Mouse (Mus musculus) neural tube, embryonic 15.5 days (tissue): ENCODE results near the gene Ddx54. TPM values are rescaled to one million over a fixed set of nuclear protein-coding genes. Genes with fewer than 3 reads are reported as not detected.

Source experiments
- ATAC-seq: fragments of 200-750 bp; cut with Nextera tagmentation; 2 replicates; pipeline ENCODE4 v1.8.0; 2017; ENCODE audit warnings: mild to moderate bottlenecking, moderate TSS enrichment, moderate library complexity; ENCODE audit not compliant: low FRiP score
- H3K27ac ChIP-seq: fragments of 300-500 bp; sonication (generic); replicated peaks from 2 replicates; pipeline ENCODE4 v1.5.1; 2015; ENCODE audit warnings: mild to moderate bottlenecking, inconsistent platforms
- H3K27me3 ChIP-seq: fragments of 300-500 bp; sonication (generic); replicated peaks from 2 replicates; pipeline ENCODE4 v1.6.1; 2015; ENCODE audit warnings: inconsistent platforms
- H3K36me3 ChIP-seq: fragments of 300-500 bp; sonication (generic); 2 replicates; pipeline ENCODE4 v1.6.1; 2015; ENCODE audit warnings: inconsistent platforms
- H3K4me1 ChIP-seq: fragments of 300-500 bp; sonication (generic); 2 replicates; pipeline ENCODE4 v1.6.1; 2015; ENCODE audit warnings: inconsistent platforms
- H3K4me2 ChIP-seq: fragments of 300-500 bp; sonication (generic); 2 replicates; pipeline ENCODE4 v1.6.1; 2015; ENCODE audit warnings: inconsistent platforms, mild to moderate bottlenecking, moderate library complexity
- H3K4me3 ChIP-seq: fragments of 300-500 bp; sonication (generic); replicated peaks from 2 replicates; pipeline ENCODE4 v1.5.1; 2015; ENCODE audit warnings: mild to moderate bottlenecking, inconsistent platforms
- H3K9ac ChIP-seq: fragments of 300-500 bp; sonication (generic); replicated peaks from 2 replicates; pipeline ENCODE4 v1.6.1; 2015; ENCODE audit warnings: mild to moderate bottlenecking, inconsistent platforms
- H3K9me3 ChIP-seq: fragments of 300-500 bp; sonication (generic); replicated peaks from 2 replicates; pipeline ENCODE4 v1.6.1; 2016; ENCODE audit warnings: inconsistent platforms
- WGBS: fragments of 180-500 bp; shearing (Covaris S2); methylation state at CpG from one replicate; pipeline ENCODE4 v1.1.7; 2015; ENCODE audit warnings: mixed read lengths; 5-methylcytosine and 5-hydroxymethylcytosine counted together
- polyA plus RNA-seq: library from polyadenylated mRNA; unstranded; fragments of >200 nt; fragmentation: Nextera tagmentation; extraction: Ambion mirVana; gene quantifications from 2 replicates; pipeline ENCODE4 v1.2.1, GENCODE M21; 2015

Ddx54 gene
- polyA plus RNA-seq, 1 experiment from 2014 or later = 35.7 TPM

- Histone ChIP-seq H3K27ac (no peak overlapping the region), H3K27me3 (no peaks in the 10 kb centered on the region), H3K9ac (no peak overlapping the region), H3K4me3 (no peak overlapping the region), H3K9me3 (no peaks in the 10 kb centered on the region), H3K36me3 (peaks cover 5% of the 10 kb centered on the region), H3K4me1 (peaks cover 5% of the 10 kb centered on the region), H3K4me2 (no peak overlapping the region)
- ATAC-seq = no peak
- WGBS = 59% methylated on average over 7 of the region's 7 CpGs
These were observed 9.0 kb upstream of the Ddx54 start for GRCm38 (mm10) chr5:120603515-120603914.

- 3% methylated on average over 6 of the region's 6 CpGs for WGBS
- 0 out of 2 replicates have a peak overlapping the region, but pooled peaks have one; percentile 47 for H3K9ac ChIP-seq
- peak overlapping the region; percentile 35 for H3K4me3 ChIP-seq
- peak overlapping the region; percentile 74 for H3K27ac ChIP-seq
- peaks cover 13% of the 10 kb centered on the region for H3K4me1 ChIP-seq
- H3K27me3 ChIP-seq = no peaks in the 10 kb centered on the region
- H3K9me3 ChIP-seq = no peaks in the 10 kb centered on the region
- peak overlapping the region; percentile 65 for H3K4me2 ChIP-seq
- no peak; the same call in 1 of the 2 replicates for ATAC-seq
- H3K36me3 ChIP-seq = peaks cover 5% of the 10 kb centered on the region
These were observed 7.7 kb upstream of the Ddx54 start for GRCm38 (mm10) chr5:120604839-120605238.

DNA sequence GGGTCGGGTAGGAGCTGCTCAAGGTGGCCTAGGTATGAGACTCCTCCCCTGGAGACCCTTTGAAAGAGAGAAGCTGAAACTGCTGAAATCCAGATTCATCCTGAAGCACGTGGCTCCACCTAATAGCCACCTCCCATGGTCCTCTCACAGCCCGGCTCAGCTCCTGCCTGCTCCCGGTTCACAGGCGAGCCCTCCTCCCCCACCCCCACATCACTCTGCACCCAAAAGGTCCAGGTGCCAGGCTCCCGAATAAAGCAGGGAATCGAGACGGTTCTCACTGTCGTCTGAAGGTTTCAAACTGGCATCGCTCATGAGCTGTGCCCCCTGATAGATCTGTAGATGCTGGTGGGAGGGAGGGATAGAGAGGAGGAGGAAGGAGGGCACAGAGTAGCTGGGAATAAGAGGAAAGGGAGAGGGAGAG is 7.3 kb upstream of the Ddx54 start:
- peak overlapping the region; percentile 65 for H3K4me2 ChIP-seq
- H3K27me3 ChIP-seq = no peaks in the 10 kb centered on the region
- peak overlapping the region; percentile 35 for H3K4me3 ChIP-seq
- H3K4me1 ChIP-seq = peaks cover 17% of the 10 kb centered on the region
- peak; percentile 51 for ATAC-seq
- H3K9me3 ChIP-seq = no peaks in the 10 kb centered on the region
- peak overlapping the region; percentile 47 for H3K9ac ChIP-seq
- H3K36me3 ChIP-seq = peaks cover 5% of the 10 kb centered on the region
- H3K27ac ChIP-seq = peak overlapping the region; percentile 74
- WGBS = 5% methylated on average over 10 of the region's 10 CpGs

DNA sequence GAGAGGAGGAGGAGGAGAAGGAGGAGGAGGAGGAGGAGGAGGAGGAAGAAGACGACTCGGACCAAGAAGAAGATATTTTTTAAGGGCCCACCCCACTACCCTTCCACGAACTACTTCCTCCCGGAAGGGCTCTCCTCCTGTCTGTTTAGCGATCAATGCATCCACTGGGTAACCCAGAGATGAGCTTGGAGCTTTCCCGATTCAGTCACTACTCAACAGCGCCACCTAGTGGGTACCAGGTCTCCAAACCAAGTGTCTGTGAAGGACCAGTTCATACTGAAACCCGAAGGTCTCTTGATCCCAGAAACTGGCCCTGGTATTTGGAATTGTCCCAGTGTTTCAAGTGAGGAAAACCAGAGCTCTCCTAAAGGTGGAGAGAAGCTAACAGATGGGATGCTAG is 6.9 kb upstream of the Ddx54 start:
- Histone ChIP-seq H3K4me3 (peak overlapping the region; percentile 35), H3K9ac (no peak overlapping the region), H3K27ac (peak overlapping the region; percentile 74), H3K36me3 (peaks cover 5% of the 10 kb centered on the region), H3K9me3 (no peaks in the 10 kb centered on the region), H3K27me3 (no peaks in the 10 kb centered on the region), H3K4me1 (peaks cover 22% of the 10 kb centered on the region), H3K4me2 (peak overlapping the region; percentile 65)
- ATAC-seq = peak; percentile 84
- 3% methylated on average over 8 of the region's 8 CpGs for WGBS

DNA sequence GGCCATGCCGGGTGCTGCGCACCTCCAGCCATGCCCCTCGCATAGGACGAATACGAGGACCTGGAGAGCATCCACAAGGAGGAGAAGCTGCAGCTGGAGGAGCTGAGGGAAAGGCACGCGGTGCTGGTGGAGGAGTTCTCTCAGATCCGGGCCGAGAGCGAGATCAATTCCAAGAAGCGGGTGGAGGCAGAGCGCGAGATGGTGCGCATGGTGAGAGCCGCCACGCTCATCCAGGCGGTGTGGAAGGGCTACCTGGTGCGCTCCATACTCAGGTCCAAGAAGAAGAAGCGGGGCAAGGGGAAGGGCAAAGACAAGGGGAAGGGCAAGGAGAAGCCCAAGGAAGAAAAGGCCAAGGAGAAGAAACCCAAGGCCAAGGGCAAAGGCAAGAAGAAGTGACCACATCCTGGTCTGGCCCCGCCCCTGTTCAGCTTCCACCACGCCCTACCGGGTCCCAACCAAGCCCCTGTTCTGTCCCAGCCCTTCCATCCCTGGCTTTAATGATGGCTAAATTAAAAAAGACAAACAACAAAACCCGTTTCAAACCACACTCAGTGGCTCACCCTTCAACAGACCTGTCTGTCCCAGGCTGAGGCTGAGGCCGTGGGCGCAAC is 5.8 kb upstream of the Ddx54 start:
- peaks cover 32% of the 10 kb centered on the region for H3K4me1 ChIP-seq
- ATAC-seq = no peak
- no peaks in the 10 kb centered on the region for H3K27me3 ChIP-seq

DNA sequence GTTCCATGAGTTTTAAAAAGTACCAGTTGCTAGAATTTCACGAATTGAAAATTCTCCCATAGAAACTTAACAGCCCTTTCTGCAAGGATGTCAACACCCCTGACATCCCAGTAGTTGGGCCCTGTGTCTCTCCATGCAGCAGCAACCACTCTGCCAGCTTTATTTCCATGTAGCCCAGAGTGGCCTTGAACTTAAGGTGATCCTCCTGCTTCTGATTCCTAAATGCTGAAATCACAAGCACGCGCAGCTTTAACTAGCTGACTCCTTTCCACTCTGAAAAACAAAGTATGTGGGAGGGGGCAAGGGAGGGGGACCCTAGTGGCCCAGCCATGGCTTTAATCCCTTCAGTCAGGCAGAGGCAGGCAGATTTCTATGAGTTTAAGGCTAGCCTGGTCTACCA is 5.2 kb upstream of the Ddx54 start:
- Histone ChIP-seq H3K4me1 (peaks cover 34% of the 10 kb centered on the region), H3K4me3 (no peak overlapping the region), H3K9ac (no peak overlapping the region), H3K4me2 (no peak overlapping the region), H3K36me3 (peaks cover 5% of the 10 kb centered on the region), H3K27me3 (no peaks in the 10 kb centered on the region), H3K9me3 (no peaks in the 10 kb centered on the region), H3K27ac (no peak overlapping the region)
- ATAC-seq = no peak
- 76% methylated on average over 3 of the region's 3 CpGs for WGBS

More for the DNA sequence above, 5.8 kb upstream of the Ddx54 start:
- H3K4me3 ChIP-seq = no peak overlapping the region
- H3K4me2 ChIP-seq = no peak overlapping the region
- WGBS = 71% methylated on average over 25 of the region's 25 CpGs
- H3K36me3 ChIP-seq = peaks cover 5% of the 10 kb centered on the region
- H3K9ac ChIP-seq = no peak overlapping the region
- H3K27ac ChIP-seq = no peak overlapping the region
- H3K9me3 ChIP-seq = no peaks in the 10 kb centered on the region

GRCm38 (mm10) chr5:120609246-120609775 is 3.2 kb upstream of the Ddx54 start:
- 77% methylated on average over 16 of the region's 16 CpGs for WGBS
- no peak overlapping the region for H3K4me2 ChIP-seq
- no peak overlapping the region for H3K4me3 ChIP-seq
- peaks cover 42% of the 10 kb centered on the region for H3K4me1 ChIP-seq
- H3K9me3 ChIP-seq = no peaks in the 10 kb centered on the region
- H3K27me3 ChIP-seq = no peaks in the 10 kb centered on the region
- ATAC-seq = no peak
- H3K36me3 ChIP-seq = peaks cover 5% of the 10 kb centered on the region
- H3K9ac ChIP-seq = no peak overlapping the region
- no peak overlapping the region for H3K27ac ChIP-seq

DNA sequence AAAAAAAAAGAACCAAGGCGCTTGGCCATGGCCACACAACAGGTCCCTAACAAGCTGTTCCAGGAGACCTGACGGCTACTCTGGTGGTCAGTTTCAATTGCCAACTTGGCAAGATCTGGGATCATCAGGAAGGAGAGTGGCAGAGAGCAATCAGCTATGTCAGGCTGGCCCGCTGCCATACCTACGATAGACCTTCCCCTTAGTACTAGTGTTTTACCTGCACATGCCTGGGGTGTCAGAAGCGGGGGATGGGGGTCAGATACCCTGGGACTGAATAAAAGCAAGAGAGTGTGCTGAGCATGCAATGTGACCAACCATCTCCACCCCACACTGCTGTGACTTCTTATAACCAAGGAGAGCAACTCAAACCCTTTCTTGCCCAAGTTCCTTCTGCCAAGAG is 1.6 kb upstream of the Ddx54 start:
- H3K9ac ChIP-seq = no peak overlapping the region
- H3K27me3 ChIP-seq = no peaks in the 10 kb centered on the region
- peak overlapping the region; percentile 73 for H3K4me2 ChIP-seq
- H3K4me3 ChIP-seq = peak overlapping the region; percentile 81; the same call in 1 of the 2 replicates
- no peak overlapping the region for H3K27ac ChIP-seq
- peaks cover 10% of the 10 kb centered on the region for H3K36me3 ChIP-seq
- WGBS = 94% methylated on average over 5 of the region's 5 CpGs
- no peaks in the 10 kb centered on the region for H3K9me3 ChIP-seq
- H3K4me1 ChIP-seq = peaks cover 43% of the 10 kb centered on the region
- no peak for ATAC-seq

DNA sequence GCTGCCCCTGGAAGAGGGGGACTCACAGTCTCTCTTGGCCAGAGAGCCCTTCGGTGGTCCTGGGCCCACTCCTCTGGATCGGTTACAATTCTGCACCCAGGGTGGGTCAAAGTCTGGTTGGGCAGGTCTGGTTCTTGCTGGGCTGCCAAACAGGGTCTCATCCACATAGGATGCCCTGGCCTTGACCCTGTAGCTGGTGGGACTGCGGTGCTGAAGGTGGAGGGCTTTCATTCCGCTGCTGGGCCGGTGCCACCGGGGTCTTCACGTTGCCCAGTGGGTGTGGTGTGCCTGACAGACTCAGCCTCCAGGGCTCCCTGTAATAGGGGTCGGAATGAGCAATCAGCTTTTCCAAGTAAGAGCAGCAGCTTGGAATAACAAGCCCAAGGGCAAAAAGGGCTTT is 1.1 kb upstream of the Ddx54 start:
- Histone ChIP-seq H3K4me3 (peak overlapping the region; percentile 81), H3K4me1 (peaks cover 43% of the 10 kb centered on the region), H3K27me3 (no peaks in the 10 kb centered on the region), H3K9ac (peak overlapping the region; percentile 77), H3K36me3 (peaks cover 15% of the 10 kb centered on the region), H3K27ac (peak overlapping the region; percentile 93), H3K4me2 (peak overlapping the region; percentile 73), H3K9me3 (no peaks in the 10 kb centered on the region)
- 48% methylated on average over 8 of the region's 8 CpGs for WGBS
- ATAC-seq = no peak

GRCm38 (mm10) chr5:120612822-120613604 is 474 bp downstream of the Ddx54 start:
- Histone ChIP-seq H3K27ac (peak overlapping the region; percentile 93), H3K36me3 (peaks cover 29% of the 10 kb centered on the region), H3K27me3 (no peaks in the 10 kb centered on the region), H3K4me3 (peak overlapping the region; percentile 81), H3K9ac (peak overlapping the region; percentile 77), H3K4me2 (peak overlapping the region; percentile 73), H3K9me3 (no peaks in the 10 kb centered on the region), H3K4me1 (peaks cover 43% of the 10 kb centered on the region)
- ATAC-seq = peak; percentile 95
- WGBS = under 1% methylated on average over 69 of the region's 69 CpGs

DNA sequence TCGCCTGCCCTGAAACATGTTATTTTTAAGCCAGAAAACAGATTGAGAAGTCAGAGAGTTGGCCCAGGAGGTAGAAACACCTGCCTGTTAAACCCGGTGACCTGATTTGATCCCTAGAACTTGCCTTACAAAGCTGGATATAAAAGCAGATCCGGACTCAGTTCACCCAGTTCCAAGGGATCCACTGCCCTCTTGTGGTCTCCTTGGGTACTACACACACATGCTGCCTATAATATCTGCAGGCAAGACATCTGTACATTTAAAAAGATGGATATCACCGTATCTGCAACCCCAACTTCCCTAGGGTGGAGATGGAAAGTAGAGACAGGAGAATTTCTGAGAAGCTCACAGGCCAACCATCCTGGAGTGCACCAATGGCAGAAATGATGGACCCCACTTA is 3.4 kb downstream of the Ddx54 start:
- H3K4me2 ChIP-seq = no peak overlapping the region
- H3K4me3 ChIP-seq = no peak overlapping the region
- ATAC-seq = no peak
- no peak overlapping the region for H3K27ac ChIP-seq
- WGBS = 99% methylated on average over 4 of the region's 4 CpGs
- H3K36me3 ChIP-seq = peaks cover 54% of the 10 kb centered on the region
- no peak overlapping the region for H3K9ac ChIP-seq
- no peaks in the 10 kb centered on the region for H3K9me3 ChIP-seq
- no peaks in the 10 kb centered on the region for H3K27me3 ChIP-seq
- peaks cover 25% of the 10 kb centered on the region for H3K4me1 ChIP-seq

GRCm38 (mm10) chr5:120618778-120619177 is 6.2 kb downstream of the Ddx54 start:
- no peak overlapping the region for H3K4me3 ChIP-seq
- H3K36me3 ChIP-seq = peaks cover 70% of the 10 kb centered on the region
- no peaks in the 10 kb centered on the region for H3K9me3 ChIP-seq
- H3K4me2 ChIP-seq = no peak overlapping the region
- H3K27me3 ChIP-seq = no peaks in the 10 kb centered on the region
- ATAC-seq = no peak
- H3K4me1 ChIP-seq = peaks cover 21% of the 10 kb centered on the region
- WGBS = 90% methylated on average over 12 of the region's 12 CpGs
- H3K9ac ChIP-seq = no peak overlapping the region
- H3K27ac ChIP-seq = no peak overlapping the region
